Mouse (Mus musculus): ENCODE data around the gene Plcd1. TPM values are rescaled to one million over a fixed set of nuclear protein-coding genes. Genes with fewer than 3 reads are reported as not detected.

Plcd1 gene
- polyA plus RNA-seq, 1 experiment from 2014 or later: 9.1 TPM

GRCm38 (mm10) chr9:119029568-119029967 lies 63.7 kb downstream of the Plcd1 start:
- Histone ChIP-seq H3K36me3 (ENCODE audit: insufficient read depth, low read length) (peaks cover 19% of the 10 kb centered on the region; the same call in 1 of the 2 replicates), H3K4me3 (ENCODE audit: low read depth, low read length) (no peak overlapping the region), H3K4me1 (ENCODE audit: insufficient read depth, low read depth, low read length) (no peaks in the 10 kb centered on the region; the same call in 1 of the 2 replicates), H3K27me3 (replicated peaks; ENCODE audit: insufficient read depth, low read length) (no peaks in the 10 kb centered on the region), H3K4me2 (replicated peaks; ENCODE audit: low read depth, low read length) (no peak overlapping the region), H3K27ac (ENCODE audit: low read length) (no peak overlapping the region), H3K9ac (replicated peaks; ENCODE audit: low read depth) (no peak overlapping the region), H3K9me3 (ENCODE audit: low read length) (no peaks in the 10 kb centered on the region)
- WGBS: 43% methylated on average over 7 of the region's 7 CpGs
- DNase-seq (ENCODE audit: low spot score) (peak; percentile 71), ATAC-seq (peak; percentile 67)
- TF ChIP-seq CTCF (IDR thresholded peaks at IDR 0.05) (peak; percentile 93), EP300 (IDR thresholded peaks at IDR 0.05) (no peak)

DNA sequence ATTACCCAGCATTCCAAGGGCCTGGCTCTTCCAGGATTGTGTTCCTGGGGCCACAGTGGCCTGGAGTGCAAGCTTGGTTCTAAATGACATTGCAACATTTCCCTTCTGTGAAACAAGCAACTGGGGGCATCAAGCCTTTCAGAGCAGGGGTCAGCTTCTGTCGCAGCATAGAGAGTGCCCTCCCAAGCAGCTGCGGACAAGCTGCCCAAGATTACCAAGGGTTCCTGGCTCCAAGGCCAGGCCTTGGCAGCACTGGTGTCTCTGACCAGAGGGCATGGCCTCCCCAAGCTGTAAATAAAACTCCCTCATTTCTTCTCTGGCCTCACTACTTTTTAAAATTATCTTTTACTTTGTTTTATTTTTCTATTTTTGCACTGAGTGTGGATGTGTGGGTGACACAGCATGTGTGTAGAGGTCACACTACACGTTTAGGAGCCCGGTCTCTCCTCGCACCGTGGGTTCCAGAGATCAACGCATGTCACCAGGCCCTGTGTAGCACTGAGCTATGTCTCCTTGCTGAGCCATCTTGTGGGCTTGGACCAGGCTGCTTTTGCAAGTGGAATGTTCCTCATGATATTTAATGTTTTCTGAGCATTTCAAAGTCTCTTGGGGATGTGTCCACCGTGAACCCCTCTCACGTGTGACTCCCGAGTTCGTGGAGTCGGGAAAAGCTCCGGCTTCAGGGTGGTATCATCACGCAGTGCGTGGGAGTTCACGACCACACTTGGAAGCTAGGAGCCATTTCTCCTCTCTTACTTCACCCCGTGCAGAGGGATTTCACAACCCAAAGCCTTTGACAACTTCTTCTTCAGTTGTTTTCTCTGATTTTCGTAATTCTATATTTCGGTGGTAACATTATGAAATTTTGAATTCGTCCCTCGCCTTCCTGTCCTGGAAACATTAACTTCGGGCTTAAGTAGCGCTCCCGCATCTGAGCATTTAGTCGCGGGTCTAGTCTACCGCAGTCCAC lies 64.8 kb downstream of the Plcd1 start:
- H3K4me3 ChIP-seq (ENCODE audit: low read depth, low read length): no peak overlapping the region
- no peak overlapping the region for H3K4me2 ChIP-seq (replicated peaks; ENCODE audit: low read depth, low read length)
- no peak for ATAC-seq
- H3K36me3 ChIP-seq (ENCODE audit: insufficient read depth, low read length): peaks cover 19% of the 10 kb centered on the region; the same call in 1 of the 2 replicates
- no peaks in the 10 kb centered on the region for H3K27me3 ChIP-seq (replicated peaks; ENCODE audit: insufficient read depth, low read length)
- H3K4me1 ChIP-seq (ENCODE audit: insufficient read depth, low read depth, low read length): no peaks in the 10 kb centered on the region; the same call in 1 of the 2 replicates
- 86% methylated on average over 27 of the region's 27 CpGs for WGBS
- no peak overlapping the region for H3K9ac ChIP-seq (replicated peaks; ENCODE audit: low read depth)
- TF ChIP-seq CTCF (IDR thresholded peaks at IDR 0.05) (0 out of 2 replicates have a peak, but pooled peaks have one; percentile 2), EP300 (IDR thresholded peaks at IDR 0.05) (no peak)
- no peaks in the 10 kb centered on the region for H3K9me3 ChIP-seq (ENCODE audit: low read length)
- 0 out of 2 replicates have a peak overlapping the region, but pooled peaks have one; percentile 9 for H3K27ac ChIP-seq (ENCODE audit: low read length)
- DNase-seq (ENCODE audit: low spot score): peak; percentile 41

- 88% methylated on average over 7 of the region's 7 CpGs for WGBS
- Histone ChIP-seq H3K9me3 (ENCODE audit: low read length) (no peaks in the 10 kb centered on the region), H3K4me3 (ENCODE audit: low read depth, low read length) (no peak overlapping the region), H3K4me1 (ENCODE audit: insufficient read depth, low read depth, low read length) (no peaks in the 10 kb centered on the region; the same call in 1 of the 2 replicates), H3K27ac (ENCODE audit: low read length) (no peak overlapping the region), H3K9ac (replicated peaks; ENCODE audit: low read depth) (no peak overlapping the region), H3K4me2 (replicated peaks; ENCODE audit: low read depth, low read length) (no peak overlapping the region), H3K27me3 (replicated peaks; ENCODE audit: insufficient read depth, low read length) (no peaks in the 10 kb centered on the region), H3K36me3 (ENCODE audit: insufficient read depth, low read length) (peaks cover 19% of the 10 kb centered on the region; the same call in 1 of the 2 replicates)
- TF ChIP-seq CTCF (IDR thresholded peaks at IDR 0.05) (no peak), EP300 (IDR thresholded peaks at IDR 0.05) (no peak)
- DNase-seq (ENCODE audit: low spot score) (no peak), ATAC-seq (no peak)
Observed at GRCm38 (mm10) chr9:119027337-119027736, 66.0 kb downstream of the Plcd1 start.

GRCm38 (mm10) chr9:119025832-119026331 lies 67.4 kb downstream of the Plcd1 start:
- peak; percentile 56 for DNase-seq (ENCODE audit: low spot score)
- peak; percentile 30 for TF ChIP-seq CTCF (IDR thresholded peaks at IDR 0.05)
- no peak for TF ChIP-seq EP300 (IDR thresholded peaks at IDR 0.05)
- 71% methylated on average over 7 of the region's 7 CpGs for WGBS
- Histone ChIP-seq H3K4me1 (ENCODE audit: insufficient read depth, low read depth, low read length) (no peaks in the 10 kb centered on the region; the same call in 1 of the 2 replicates), H3K27me3 (replicated peaks; ENCODE audit: insufficient read depth, low read length) (no peaks in the 10 kb centered on the region), H3K27ac (ENCODE audit: low read length) (no peak overlapping the region), H3K36me3 (ENCODE audit: insufficient read depth, low read length) (peaks cover 21% of the 10 kb centered on the region; the same call in 1 of the 2 replicates), H3K9me3 (ENCODE audit: low read length) (no peaks in the 10 kb centered on the region), H3K4me2 (replicated peaks; ENCODE audit: low read depth, low read length) (no peak overlapping the region), H3K4me3 (ENCODE audit: low read depth, low read length) (no peak overlapping the region), H3K9ac (replicated peaks; ENCODE audit: low read depth) (no peak overlapping the region)
- ATAC-seq: peak; percentile 50

DNA sequence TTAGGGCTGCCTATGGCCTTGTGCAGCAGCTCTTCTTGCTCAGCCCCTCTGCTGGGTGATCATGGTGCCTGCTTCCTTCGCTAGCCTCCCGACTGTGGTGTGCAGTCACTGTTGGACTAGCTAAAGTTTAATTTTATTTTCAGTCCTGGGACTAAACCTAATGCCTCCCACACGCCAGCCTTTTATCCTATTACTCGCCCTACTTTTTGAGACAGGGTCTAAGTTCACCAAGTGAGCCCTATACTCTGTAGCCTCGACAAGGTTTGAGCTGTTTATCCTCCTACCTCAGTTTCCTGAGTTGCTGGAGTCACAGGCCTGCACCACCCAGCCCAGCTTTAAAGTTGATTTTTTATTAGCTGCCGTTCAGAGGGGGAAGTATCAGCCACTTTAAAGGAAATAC lies 68.0 kb downstream of the Plcd1 start:
- no peak overlapping the region for H3K27ac ChIP-seq (ENCODE audit: low read length)
- no peak for DNase-seq (ENCODE audit: low spot score)

GRCm38 (mm10) chr9:119021731-119022130 lies 71.6 kb downstream of the Plcd1 start:
- TF ChIP-seq CTCF (IDR thresholded peaks at IDR 0.05) (no peak), EP300 (IDR thresholded peaks at IDR 0.05) (no peak)
- no peak for DNase-seq (ENCODE audit: low spot score)
- H3K27ac ChIP-seq (ENCODE audit: low read length): no peak overlapping the region
- H3K9ac ChIP-seq (replicated peaks; ENCODE audit: low read depth): no peak overlapping the region
- H3K4me2 ChIP-seq (replicated peaks; ENCODE audit: low read depth, low read length): no peak overlapping the region
- no peaks in the 10 kb centered on the region for H3K27me3 ChIP-seq (replicated peaks; ENCODE audit: insufficient read depth, low read length)
- H3K4me1 ChIP-seq (ENCODE audit: insufficient read depth, low read depth, low read length): no peaks in the 10 kb centered on the region; the same call in 1 of the 2 replicates
- H3K9me3 ChIP-seq (ENCODE audit: low read length): no peaks in the 10 kb centered on the region
- H3K4me3 ChIP-seq (ENCODE audit: low read depth, low read length): no peak overlapping the region
- WGBS: 76% methylated on average over 7 of the region's 7 CpGs
- ATAC-seq: no peak
- H3K36me3 ChIP-seq (ENCODE audit: insufficient read depth, low read length): peaks cover 21% of the 10 kb centered on the region

More for the DNA sequence above, 68.0 kb downstream of the Plcd1 start:
- Histone ChIP-seq H3K4me3 (ENCODE audit: low read depth, low read length) (no peak overlapping the region), H3K4me2 (replicated peaks; ENCODE audit: low read depth, low read length) (no peak overlapping the region), H3K9ac (replicated peaks; ENCODE audit: low read depth) (no peak overlapping the region), H3K4me1 (ENCODE audit: insufficient read depth, low read depth, low read length) (no peaks in the 10 kb centered on the region; the same call in 1 of the 2 replicates), H3K27me3 (replicated peaks; ENCODE audit: insufficient read depth, low read length) (no peaks in the 10 kb centered on the region), H3K9me3 (ENCODE audit: low read length) (no peaks in the 10 kb centered on the region), H3K36me3 (ENCODE audit: insufficient read depth, low read length) (peaks cover 24% of the 10 kb centered on the region; the same call in 1 of the 2 replicates)
- ATAC-seq: no peak
- WGBS: 58% methylated on average over 6 of the region's 6 CpGs
- TF ChIP-seq EP300 (IDR thresholded peaks at IDR 0.05) (no peak), CTCF (IDR thresholded peaks at IDR 0.05) (peak; percentile 21; the same call in 1 of the 2 replicates)

Small RNAs within 50 kb of the gene (microRNA-seq; reads per million reads assigned to microRNA genes)
- gene Mir26a-1: 24.0 reads per million, percentile 31 among the genes with 10 or more reads in this experiment

Other genes with a start within 250 kb of the Plcd1 start
- 27.8 and 29.9 TPM in 2 replicates for gene Ctdspl, start 167.0 kb downstream of the Plcd1 start, polyA plus RNA-seq (2015; fragmentation: Nextera tagmentation; extraction: Ambion mirVana)
- 16.6 and 20.0 TPM in 2 replicates for gene Vill, start 40.7 kb downstream of the Plcd1 start, polyA plus RNA-seq (2015; fragmentation: Nextera tagmentation; extraction: Ambion mirVana)
- gene Dlec1, start 9.0 kb upstream of the Plcd1 start, polyA plus RNA-seq (2015; fragmentation: Nextera tagmentation; extraction: Ambion mirVana): 0.57 and 0.64 TPM in 2 replicates
- 5.8 and 7.0 TPM in 2 replicates for gene Acaa1b, start 63.6 kb upstream of the Plcd1 start, polyA plus RNA-seq (2015; fragmentation: Nextera tagmentation; extraction: Ambion mirVana)
- not detected in 2 replicates for gene Gm47289, start 65.7 kb upstream of the Plcd1 start, polyA plus RNA-seq (2015; fragmentation: Nextera tagmentation; extraction: Ambion mirVana)
- gene Slc22a13, start 115.6 kb upstream of the Plcd1 start, polyA plus RNA-seq (2015; fragmentation: Nextera tagmentation; extraction: Ambion mirVana): not detected in 2 replicates
- 6.6 and 8.0 TPM in 2 replicates for gene Oxsr1, start 228.9 kb upstream of the Plcd1 start, polyA plus RNA-seq (2015; fragmentation: Nextera tagmentation; extraction: Ambion mirVana)
- 114 and 128 TPM in 2 replicates for gene Acaa1a, start 246.2 kb upstream of the Plcd1 start, polyA plus RNA-seq (2015; fragmentation: Nextera tagmentation; extraction: Ambion mirVana)
- 50.3 and 61.3 TPM in 2 replicates for gene Myd88, start 247.9 kb upstream of the Plcd1 start, polyA plus RNA-seq (2015; fragmentation: Nextera tagmentation; extraction: Ambion mirVana)